Mouse (Mus musculus): ENCODE data around the gene Synm.

Synm gene

DNA sequence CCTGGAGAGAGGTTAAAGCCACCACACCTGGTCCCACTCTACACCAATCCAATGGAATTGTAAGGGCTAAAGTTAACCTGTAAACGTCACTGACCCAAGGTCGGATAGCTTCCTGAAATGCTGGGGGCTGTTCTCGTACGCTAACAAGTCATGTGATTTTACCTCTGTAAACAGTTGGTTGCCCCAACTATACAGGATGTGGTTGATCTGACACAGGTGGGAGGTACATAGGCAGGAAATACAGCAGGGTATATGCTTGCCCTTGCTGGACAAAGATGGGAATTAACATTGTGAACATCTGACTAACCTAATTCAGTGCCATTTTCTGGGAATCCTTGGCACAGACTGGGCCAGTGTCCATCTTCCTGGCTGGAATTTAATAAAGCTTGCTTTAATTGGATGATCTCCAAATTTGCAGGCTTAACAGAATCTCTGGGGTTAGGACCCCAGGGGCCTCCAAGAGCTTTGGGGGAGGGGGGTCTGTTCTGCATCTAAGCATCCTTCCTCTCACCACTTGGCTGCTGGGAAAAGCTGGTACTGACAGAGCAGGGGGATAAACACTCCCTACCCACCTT is 11.7 kb downstream of the Synm start:
- no peak for DNase-seq

DNA sequence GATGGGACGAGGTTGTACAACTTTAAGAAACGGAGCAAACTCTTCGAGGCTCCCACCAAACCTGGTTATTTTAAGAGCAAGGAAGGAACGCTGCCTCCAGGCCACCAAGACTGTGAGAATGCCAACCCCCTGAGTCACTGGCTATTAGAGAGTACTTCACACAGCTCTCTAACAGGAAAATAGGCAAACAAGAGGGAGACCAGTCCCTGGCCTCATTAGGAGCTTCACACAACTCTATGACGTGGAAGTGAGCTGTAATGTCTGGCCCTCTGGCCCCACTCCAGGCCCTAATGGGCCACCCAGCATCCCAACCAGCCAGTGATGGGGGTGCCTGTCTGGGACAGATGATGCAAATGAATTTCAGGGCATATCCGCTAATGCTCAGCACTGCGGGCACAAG is 17.8 kb downstream of the Synm start:
- DNase-seq, result peak; percentile 78

DNA sequence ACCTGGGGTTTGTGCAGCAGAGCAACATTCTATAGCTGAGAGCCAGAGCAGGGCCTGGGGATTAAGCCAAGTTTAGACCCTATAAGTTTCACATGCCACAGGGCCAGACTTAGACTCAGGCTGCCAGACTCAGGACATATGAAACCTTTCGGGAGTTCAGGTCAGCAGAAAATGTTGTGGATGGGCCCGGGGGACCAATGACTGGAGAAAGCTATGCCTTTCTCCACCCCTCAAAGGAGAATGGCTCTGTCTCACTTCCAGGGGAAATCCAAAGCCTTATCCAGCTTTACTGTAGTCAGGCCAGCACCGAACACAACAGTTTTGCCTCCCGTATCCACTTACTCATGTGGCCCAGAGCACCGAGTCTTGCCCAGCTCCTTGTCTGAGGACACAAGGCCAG is 18.7 kb downstream of the Synm start:
- no peak for DNase-seq

DNA sequence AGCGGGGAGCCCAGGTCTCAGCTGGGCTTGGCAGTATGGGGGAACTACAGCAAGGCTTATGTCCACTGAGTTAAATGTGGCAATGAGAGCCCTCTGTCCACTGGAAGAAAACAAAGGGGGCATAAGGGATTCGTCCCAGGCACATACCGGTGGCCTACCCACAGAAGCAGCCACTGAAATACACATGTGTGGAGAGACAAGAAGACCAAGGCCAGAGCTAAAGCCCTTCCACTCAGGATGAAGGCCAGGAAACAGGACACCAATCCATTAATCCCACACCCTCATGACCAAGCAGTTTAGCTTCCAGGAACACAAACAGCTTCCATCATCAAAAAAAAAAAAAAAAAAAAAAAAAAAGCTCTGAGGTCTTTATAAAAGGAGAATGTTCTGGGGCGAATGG is 19.2 kb downstream of the Synm start:
- DNase-seq, result no peak

DNA sequence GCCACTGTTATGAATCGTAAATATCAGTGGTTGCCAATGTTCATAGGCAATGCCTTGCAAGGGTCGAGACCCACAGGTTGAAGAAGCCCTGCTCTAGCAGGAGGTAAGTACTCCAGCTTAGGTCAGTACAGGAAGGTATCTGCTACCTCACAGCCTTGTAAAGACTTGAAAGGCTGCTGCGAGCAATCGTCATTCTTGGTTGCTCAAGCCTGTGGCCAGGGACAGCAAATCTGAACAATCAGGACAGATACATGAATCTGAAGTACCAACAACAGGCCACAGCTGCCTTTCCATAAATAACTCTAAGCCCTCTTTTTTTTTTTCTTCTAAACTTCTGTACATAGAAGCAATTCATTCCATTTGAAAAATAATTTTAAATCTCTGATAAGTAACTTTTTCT is 27.3 kb downstream of the Synm start:
- DNase-seq, result no peak

DNA sequence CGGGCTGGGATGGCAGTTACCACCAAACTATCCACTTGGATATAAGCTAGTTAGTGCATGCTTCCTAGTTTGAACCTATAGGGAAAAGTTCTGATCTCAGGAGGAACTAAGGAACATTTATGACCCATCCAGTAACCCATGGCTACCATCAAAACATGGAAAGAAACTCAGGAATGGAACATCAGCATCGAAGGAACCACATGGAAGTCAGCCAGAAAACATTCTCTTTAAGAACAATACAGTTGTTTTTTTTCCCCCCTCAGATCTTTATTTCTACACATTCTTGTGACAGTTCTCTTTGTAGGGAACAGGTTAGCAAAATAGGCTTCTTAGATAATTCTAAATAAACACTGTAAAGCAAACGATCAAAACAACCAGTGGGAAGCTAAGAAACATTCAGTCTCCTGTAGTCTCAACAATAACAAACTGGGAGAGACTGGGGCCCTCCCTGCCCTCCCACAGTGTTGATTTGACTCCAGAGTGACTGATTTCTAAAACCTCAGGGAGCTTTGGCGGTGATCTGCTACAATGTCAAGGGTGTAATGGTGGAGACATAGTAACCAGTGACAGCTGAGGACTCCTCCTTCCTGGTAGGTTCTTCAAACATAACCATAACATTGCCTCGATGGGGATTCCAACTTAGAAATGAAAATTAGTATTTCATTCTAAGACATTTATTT is 29.0 kb downstream of the Synm start:
- DNase-seq, result no peak

DNA sequence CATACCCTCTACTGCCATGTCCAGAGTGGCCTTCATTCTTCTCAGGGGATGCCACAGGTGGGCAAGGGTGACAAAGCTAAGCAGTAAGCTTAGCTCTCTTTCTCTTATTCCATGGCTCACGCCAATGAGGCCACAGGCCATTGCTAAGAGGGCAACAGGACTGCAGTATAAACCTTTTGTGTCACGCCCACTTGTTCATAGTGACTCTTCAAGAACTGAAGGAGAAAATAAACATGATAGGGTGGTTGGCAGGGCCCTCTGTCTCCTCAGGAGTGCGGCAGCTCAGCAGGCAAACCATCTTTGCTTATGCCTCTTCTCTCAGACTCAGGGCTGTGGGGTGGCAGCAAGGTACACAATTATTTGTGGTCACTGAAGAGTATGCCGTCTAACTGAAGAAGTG is 30.7 kb downstream of the Synm start:
- DNase-seq, result no peak

DNA sequence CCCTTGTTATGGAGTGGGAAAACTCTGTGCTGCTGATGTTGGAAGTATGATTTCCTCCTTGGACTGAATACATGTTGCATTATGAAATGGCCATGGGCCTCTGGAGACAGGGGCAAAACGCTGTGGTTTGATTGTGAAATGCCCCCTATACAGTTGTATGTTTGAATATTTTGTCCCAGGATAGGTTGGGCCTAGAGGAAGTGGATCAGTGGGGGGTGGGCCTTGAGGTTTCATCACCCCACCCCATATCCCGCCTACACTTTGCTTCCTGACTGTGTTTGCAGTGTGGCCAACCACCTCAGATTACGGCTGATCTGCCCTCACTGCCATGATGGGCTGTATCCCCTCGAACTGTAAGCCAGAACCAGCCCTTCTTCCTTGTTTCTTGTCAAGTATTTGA is 31.3 kb downstream of the Synm start:
- no peak for DNase-seq

DNA sequence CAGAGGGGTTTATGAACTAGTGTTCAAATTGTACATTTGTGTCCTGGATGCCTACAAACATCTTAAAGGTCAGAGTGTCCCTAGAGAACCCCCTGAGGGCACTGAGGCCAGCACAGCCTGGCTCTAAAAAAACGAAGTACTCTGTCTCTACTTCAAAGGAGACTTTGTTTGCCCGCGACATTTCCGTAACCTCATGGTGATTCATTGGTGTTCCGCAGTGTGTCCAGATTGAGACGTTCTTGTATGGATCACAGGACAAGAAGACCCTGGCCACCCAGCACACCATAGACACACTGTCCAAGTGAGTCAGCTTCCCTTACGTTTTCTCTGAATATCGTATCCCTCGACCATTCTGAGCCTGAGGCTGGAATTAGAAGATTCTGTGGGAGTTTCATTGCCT is 34.5 kb downstream of the Synm start:
- no peak for DNase-seq

DNA sequence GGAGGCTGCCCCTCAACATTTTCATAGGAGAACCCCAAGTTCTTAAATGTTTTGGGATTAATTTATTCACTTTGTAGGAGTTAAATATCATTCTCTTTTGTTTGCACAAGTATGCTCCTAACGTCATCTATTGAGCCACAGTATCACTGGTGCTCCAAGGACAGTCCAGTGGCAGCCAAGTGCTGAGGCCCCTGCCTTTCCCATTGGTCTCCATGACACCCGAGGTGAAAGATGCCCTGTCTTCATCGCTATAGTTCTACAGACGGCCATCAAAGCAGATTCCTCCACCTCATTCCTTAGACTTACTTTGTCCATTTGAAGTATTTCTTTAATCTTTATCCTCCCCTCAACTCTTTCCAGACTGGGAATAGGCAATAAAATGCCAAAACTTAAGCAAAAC is 35.0 kb downstream of the Synm start:
- DNase-seq, result no peak

DNA sequence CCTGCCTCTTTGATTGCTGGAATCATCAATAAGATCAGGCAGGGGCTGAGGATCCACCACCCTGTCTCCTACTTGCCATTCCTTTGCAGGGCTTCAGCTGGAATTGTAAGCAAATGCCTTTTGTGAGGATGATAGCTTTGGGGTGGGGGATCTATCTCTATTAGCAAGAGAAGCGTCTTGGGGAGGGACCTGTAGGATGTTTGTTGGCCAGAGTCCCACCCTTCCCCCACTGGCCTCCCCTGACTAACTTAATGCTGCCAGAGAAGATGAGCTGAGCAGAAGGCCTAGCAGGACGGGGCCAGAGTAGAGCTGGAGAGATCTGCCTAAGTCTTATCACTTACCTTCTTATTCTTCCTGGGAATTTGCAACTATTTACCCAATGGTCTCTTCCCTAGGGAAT is 37.4 kb downstream of the Synm start:
- DNase-seq, result no peak

DNA sequence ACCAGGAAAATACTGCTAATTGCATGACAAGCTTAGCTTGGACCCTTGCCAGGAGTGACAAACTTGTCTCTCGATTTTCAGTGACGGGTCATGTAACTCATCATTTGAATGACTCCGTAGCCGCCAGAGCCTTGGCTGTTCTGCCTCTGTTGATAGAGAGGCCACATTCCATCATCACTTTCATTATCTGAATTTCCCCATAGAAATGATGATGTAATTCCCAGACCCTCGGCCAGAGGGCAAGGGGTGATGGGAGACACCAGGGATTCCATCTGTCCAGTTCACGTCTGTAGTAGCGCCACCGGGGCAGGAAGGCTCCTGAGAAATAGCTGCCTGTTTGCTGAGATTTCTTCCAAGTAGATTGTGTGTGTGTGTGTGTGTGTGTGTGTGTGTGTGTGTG is 40.7 kb downstream of the Synm start:
- peak; percentile 72 for DNase-seq

DNA sequence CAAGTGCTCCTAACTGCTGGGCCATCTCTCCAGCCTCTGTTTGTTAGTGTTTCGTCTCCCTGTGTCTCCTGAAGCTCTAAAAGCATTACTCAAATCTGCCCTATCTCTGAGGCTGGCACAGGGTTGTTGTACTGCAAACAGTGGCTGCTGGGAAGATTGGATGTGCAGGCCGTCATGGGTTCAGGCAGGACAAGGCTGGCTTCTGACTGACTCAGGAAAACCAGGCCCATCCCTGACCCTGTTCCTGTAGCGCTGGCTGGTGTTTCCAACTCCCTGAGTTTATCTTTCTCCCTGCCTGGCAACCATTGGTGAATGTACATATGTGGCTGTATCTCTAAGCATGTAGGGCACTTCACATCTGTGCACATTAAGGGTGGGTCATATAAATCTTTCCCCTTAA is 42.0 kb downstream of the Synm start:
- DNase-seq, result no peak

DNA sequence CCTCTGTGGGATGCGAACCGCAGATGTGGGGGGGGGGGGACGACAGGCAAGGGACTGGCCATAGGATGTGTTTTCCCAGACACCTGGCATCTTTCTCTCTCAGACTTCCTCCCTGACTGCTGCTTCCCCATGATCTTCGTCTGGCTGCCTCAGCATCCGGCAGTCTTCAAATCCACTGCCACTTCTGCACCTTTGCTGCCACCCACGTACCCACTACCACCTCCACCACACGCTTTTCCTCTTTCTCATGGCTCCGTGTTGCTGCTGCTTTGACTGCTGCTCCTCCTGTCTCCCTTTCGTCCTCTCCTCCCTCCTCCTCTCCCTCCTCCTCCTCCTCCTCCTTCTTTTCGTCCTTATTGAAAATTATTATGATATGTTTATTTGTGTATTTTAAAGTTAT is 42.6 kb downstream of the Synm start:
- DNase-seq, result no peak

DNA sequence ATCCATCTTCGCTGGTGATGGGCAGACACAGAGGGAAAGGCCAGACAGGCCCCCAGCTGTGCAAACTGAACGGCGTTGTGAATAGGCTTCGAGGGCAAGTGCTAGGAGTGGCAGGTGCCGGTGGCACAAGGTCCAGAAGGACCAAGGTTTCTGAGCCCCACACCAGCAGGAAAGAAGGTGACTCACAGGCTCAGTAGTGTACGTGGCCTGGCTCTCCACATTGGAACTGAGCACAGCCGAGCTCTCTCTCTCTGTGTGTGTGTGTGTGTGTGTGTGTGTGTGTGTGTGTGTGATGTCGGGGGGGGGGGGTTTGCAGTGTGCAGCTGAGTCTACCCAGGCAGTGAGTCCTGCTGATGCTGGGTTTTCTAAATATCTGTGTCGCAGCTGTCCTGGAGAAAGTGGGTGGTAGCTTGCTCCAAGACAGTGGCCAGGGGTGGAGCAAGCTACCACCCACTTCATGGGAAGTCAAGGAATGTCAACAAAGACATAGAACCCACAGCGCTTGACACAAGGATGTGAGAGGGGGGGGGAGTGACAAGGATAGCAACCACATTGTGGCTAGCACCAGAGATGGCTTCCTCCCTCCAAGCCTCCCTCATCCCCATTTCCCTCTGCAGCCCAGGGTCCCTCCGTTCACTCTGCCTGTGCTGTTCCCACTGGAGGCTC is 43.2 kb downstream of the Synm start:
- DNase-seq, result peak; percentile 76

DNA sequence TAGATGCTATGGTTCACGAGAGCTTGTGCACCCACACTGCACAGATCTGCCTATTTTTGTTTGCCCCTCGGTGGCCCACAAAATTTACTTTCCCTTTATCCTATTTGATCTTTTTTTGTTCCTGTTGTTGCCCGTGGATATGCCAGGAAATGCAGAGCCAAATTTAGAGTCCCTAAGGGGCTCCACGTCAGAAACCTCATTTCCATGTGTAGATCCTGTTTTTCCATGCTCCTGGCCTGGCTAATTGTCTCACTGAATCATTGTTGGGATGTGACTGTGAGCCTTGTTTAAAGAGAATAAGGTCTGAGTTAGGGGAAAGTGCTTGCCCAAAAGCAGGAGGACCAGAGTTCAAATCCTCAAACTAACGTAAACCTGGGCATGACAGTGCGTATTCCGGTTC is 44.4 kb downstream of the Synm start:
- DNase-seq, result no peak

DNA sequence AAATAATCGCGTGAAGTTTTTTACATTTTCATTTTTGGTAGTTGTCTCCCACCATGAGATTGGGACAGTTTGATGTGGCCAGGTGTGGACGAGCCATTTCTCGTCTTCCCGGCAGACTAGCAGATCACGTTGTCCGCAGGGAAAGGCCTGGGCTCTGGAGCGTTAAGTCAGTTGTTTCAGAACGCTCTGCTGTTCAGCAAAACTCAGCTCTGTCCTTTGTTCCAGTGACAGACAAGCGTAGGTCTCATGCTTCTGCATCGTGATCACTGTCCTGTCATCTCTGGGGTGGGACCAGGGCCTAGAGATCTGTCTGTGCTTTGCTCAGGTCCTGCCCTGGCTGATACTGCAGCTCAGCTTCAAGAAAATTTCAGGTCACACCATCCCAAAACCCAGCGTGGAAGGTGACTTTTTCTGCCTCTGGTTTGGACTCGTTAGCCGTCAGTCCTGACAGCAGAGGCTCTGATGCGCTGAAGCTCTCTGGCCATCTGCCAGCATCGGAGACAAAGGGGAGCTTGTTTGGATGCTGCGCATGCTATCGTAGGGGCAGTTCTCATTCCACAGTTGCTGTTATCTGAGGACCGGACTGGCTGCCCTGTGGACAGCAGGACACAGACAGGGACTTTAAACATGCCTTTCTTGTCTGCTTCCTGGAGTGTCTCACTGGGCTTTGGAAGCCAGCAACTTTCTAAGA is 45.6 kb downstream of the Synm start:
- peak; percentile 79 for DNase-seq

DNA sequence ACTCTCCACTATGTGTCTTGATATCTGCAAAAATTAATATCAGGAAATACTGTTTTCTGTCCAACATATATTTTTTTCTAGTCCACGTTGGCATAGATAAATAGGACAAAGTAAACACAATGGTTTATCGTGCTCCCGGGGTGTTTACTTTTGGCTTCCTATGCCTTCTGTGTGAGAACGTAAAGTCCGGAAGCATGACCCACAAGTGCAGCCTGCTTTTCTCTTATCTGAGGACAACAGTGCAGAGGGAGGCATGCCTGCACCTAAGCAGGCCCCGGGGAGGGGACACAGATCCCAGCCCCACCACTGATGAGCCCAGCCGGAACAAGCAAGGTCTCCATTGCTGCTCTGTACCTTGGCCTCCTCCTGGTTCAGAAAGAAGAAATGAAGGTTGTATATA is 49.3 kb downstream of the Synm start:
- DNase-seq, result peak; percentile 64

DNA sequence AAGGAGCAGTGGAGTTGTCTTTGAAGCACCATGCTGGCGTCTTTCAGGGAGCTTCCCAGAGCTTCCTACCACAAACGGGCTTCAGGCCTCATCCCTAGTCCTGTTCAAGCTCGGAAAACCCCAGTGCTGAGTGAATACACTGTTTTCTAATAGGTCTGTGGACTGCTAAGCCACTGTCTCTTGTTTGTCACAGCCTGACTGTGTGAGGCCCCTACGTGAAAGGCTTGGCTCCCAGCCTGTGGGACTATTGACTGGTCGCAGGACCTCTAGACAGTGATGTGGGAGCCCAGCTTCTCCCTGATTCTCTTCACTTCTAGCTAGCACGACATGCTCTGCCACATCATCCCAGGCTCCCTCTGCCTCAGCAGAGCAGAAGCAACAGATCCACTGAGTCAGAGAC is 51.4 kb downstream of the Synm start:
- DNase-seq, result no peak

DNA sequence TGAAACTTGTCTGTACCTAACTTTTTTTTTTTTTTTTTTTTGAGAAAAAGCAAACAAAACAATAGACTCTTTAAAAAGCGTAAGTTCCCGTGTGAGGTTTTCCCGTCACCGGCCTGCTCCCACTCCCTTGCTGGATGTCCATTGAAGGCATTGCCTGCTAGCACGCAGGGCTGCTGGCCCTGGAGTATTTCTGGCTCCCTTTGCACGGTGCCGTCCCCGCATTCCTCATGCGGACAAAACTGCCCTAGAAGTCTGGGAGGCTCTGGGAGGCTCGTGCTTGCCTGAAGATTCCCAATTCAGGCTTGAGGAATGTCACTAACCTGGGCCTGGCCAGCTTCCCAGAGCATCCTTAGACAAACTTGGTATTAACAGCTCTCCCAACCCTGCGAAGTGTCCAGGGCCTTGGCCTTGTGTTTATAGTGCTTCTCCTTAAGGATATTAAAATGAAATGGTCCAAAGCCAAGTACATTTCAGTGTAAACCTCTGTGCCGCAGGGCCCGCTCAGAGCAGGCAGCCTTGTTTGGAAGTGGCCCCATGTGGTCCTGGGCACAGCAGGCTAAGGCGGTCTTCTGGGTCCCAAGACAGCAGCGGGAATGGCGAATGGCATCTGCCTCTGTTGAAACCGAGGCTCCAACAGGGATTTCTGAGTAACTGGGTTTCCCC is 58.2 kb downstream of the Synm start:
- DNase-seq, result no peak

DNA sequence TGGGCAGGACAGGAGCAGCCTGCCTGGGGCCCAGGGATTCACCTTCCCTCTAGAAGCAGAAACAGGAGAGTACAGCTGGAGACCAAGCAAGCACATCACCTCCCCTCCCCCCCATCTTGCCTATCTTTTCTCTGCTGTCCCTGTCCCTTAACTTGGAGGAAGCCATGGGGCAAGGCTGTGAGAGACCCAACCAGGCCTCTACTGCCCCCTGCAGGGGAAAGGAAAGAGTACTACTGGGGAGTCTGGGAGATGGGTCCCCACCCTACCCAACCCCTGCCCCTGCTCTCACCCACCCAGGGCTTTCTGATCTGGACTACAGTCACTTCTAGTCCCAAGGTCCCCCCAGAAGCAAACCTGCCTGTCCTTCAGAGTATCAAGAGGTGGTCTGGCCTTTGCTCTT is 58.7 kb downstream of the Synm start:
- peak; percentile 80 for DNase-seq

DNA sequence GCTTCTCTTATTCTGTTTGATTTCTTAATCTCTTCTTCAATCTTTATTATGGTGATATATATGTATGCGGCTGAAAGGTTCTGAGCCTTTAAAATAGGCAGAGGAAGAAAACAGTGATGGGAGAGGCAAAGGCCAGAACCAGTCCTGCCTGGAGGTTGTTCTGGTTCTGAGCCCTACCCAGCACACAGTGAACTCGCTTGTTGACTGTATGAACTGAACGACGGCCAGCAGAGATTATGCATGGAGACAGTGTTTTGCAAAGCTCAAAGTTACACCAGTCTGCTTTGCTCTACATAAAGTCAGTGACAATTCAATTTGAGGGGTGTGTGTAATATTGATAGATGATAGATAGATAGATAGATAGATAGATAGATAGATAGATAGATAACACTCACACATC is 60.2 kb downstream of the Synm start:
- no peak for DNase-seq

DNA sequence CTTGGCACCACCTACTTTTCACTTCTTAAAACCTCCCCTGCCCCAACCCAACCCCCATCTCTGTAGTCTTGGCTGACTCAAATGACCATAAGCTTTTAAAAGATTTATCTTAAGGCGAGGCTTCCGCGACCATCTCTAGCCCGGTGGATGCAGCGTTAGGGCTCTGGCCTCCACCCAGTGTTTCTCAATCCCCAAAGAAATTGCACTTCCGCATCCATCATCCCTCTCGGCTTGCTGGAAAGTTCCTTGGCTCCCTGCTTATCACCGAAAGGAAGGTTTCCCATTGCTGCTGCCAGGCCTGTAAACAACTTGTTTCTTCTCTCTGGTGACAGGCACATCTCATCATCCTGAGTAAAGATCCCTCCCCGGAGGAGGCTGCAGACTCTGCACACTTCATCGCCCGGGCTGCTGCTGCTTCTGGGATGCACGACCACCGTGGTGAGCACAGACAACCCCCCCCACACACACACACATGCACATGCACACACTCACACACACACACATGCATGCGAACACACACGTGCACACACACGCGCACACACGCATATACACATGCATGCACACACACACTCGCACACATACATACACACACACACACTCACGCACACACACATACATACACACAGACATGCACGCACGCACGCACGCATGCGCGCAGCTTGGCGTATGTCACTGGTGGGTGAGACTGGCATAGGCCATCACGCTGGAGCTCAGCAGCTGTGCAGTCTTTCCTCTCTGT is 61.5 kb downstream of the Synm start:
- DNase-seq, result peak; percentile 72
